Mouse (Mus musculus) forebrain, postnatal 0 days (tissue): ENCODE data around the gene Tmem11. TPM values are rescaled to one million over a fixed set of nuclear protein-coding genes. Genes with fewer than 3 reads are reported as not detected.
"Not testable (repeated sequence)": the region's sequence is repeated elsewhere in the genome, so short reads cannot be mapped to it uniquely, and the experiment has no call there.

Experiments used
- ATAC-seq: fragments of 200-750 bp; cut with Nextera tagmentation; 2 replicates; pipeline ENCODE4 v1.8.0; 2017; ENCODE audit warnings: mild to moderate bottlenecking, moderate library complexity
- DNase-seq: peaks from one replicate; pipeline ENCODE4 v3.0.0-alpha.2; 2015
- H3K27ac ChIP-seq: fragments of 300-500 bp; sonication (generic); 2 replicates; pipeline ENCODE4 v1.5.1; 2014; ENCODE audit warnings: low read depth, mild to moderate bottlenecking, antibody characterized with exemption, low read length, moderate library complexity, mixed read lengths
- H3K27me3 ChIP-seq: fragments of 300-500 bp; sonication (generic); 2 replicates; pipeline ENCODE4 v1.6.1; 2014; ENCODE audit warnings: mild to moderate bottlenecking, low read length, mixed read lengths; ENCODE audit not compliant: insufficient read depth
- H3K36me3 ChIP-seq: fragments of 300-500 bp; sonication (generic); 2 replicates; pipeline ENCODE4 v1.6.1; 2014; ENCODE audit warnings: mild to moderate bottlenecking, moderate library complexity; ENCODE audit not compliant: insufficient read depth
- H3K4me1 ChIP-seq: fragments of 300-500 bp; sonication (generic); 2 replicates; pipeline ENCODE4 v1.6.1; 2014; ENCODE audit warnings: antibody characterized with exemption; ENCODE audit not compliant: insufficient read depth
- H3K4me2 ChIP-seq: fragments of 300-500 bp; sonication (generic); 2 replicates; pipeline ENCODE4 v1.6.1; 2014; ENCODE audit warnings: low read depth, mild to moderate bottlenecking, moderate library complexity
- H3K4me3 ChIP-seq: fragments of 300-500 bp; sonication (generic); 2 replicates; pipeline ENCODE4 v1.5.1; 2014; ENCODE audit warnings: low read depth, low read length, mixed read lengths
- H3K9ac ChIP-seq: fragments of 300-500 bp; sonication (generic); 2 replicates; pipeline ENCODE4 v1.6.1; 2014; ENCODE audit warnings: mild to moderate bottlenecking
- H3K9me3 ChIP-seq: fragments of 300-500 bp; sonication (generic); 2 replicates; pipeline ENCODE4 v1.6.1; 2016; ENCODE audit warnings: low read length
- CTCF ChIP-seq: sonication (generic); IDR thresholded peaks from 2 replicates; pipeline ENCODE4 v1.5.1; 2016; ENCODE audit warnings: antibody characterized with exemption, control low read depth, low read depth
- WGBS: fragments of 180-500 bp; shearing (Covaris S2); extraction: QIAGEN DNeasy Blood & Tissue Kit; methylation state at CpG from one replicate; pipeline ENCODE4 v1.1.7; 2014; 5-methylcytosine and 5-hydroxymethylcytosine counted together
- polyA plus RNA-seq: library from polyadenylated mRNA; unstranded; fragments of >200 nt; fragmentation: Nextera tagmentation; extraction: Ambion mirVana; gene quantifications from 2 replicates; pipeline ENCODE4 v1.2.1, GENCODE M21; 2015
- total RNA-seq: library from RNA; depleted of rRNA; stranded (reverse); fragments of >200 nt; gene quantifications from 2 replicates; pipeline ENCODE4 v1.2.3, GENCODE M21; 2014

Gene Tmem11
- total and polyA plus RNA-seq, 2 experiments from 2014 or later = 48.7 to 58.5 TPM

- Histone ChIP-seq H3K4me2 (no peak overlapping the region), H3K4me1 (no peaks in the 10 kb centered on the region), H3K36me3 (no peaks in the 10 kb centered on the region), H3K4me3 (no peak overlapping the region), H3K9ac (no peak overlapping the region), H3K27ac (no peak overlapping the region), H3K9me3 (no peaks in the 10 kb centered on the region), H3K27me3 (no peaks in the 10 kb centered on the region)
- 64% methylated on average over 2 of the region's 2 CpGs for WGBS
- ATAC-seq (no peak), DNase-seq (no peak)
- no peak for TF ChIP-seq CTCF
Observed at GRCm38 (mm10) chr11:60889861-60890260, 10.8 kb upstream of the Tmem11 start.

DNA sequence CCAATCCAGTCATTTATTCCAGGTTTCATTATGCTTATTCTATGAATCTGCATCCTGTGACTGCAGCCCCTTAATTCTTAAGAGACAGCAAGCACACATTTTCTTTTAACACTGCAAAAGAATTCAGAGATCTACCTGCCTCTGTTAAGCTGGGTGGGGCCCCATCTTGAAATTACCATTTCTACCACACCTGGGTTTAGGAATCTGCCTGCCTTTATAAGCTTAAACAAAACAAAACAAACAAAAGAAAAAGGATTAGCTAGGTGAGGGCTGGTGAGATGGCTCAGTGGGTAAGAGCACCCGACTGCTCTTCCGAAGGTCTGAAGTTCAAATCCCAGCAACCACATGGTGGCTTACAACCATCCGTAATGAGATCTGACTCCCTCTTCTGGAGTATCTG, 7.9 kb upstream of the Tmem11 start:
- DNase-seq, H3K9me3 ChIP-seq, H3K27ac ChIP-seq, H3K27me3 ChIP-seq, H3K4me3 ChIP-seq, H3K9ac ChIP-seq, H3K36me3 ChIP-seq, H3K4me1 ChIP-seq, H3K4me2 ChIP-seq, ATAC-seq: not testable (repeated sequence)
- 77% methylated on average over 2 of the region's 3 CpGs for WGBS

GRCm38 (mm10) chr11:60882386-60882785, 3.3 kb upstream of the Tmem11 start:
- no peak overlapping the region for H3K4me3 ChIP-seq
- TF ChIP-seq CTCF = no peak
- 70% methylated on average over 3 of the region's 3 CpGs for WGBS
- ATAC-seq (no peak), DNase-seq (no peak)
- H3K9ac ChIP-seq = no peak overlapping the region
- no peaks in the 10 kb centered on the region for H3K36me3 ChIP-seq
- no peaks in the 10 kb centered on the region for H3K9me3 ChIP-seq
- no peak overlapping the region for H3K4me2 ChIP-seq
- no peaks in the 10 kb centered on the region for H3K27me3 ChIP-seq
- peaks cover 4% of the 10 kb centered on the region; the same call in 1 of the 2 replicates for H3K4me1 ChIP-seq
- no peak overlapping the region for H3K27ac ChIP-seq

DNA sequence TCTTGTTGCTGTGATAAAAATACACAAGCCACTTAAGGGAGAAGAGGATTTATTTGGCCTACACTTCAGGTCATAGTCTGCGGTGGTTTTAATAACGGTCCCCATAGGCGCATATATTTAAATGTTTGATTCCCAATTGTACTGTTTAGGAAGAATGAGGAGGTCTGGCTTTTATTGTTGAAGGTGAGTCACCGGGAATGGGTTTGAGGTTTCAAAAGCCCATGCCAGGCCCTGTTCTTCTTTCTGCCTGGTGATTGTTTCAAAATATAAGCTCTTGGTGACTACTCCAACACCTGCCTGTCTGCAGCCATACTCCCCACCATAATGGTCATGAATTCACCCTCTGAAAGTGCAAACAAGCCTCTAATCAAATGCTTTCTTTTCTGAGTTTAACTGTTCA, 1.5 kb upstream of the Tmem11 start:
- no peak overlapping the region for H3K27ac ChIP-seq
- no peak overlapping the region for H3K4me2 ChIP-seq
- H3K9me3 ChIP-seq = no peaks in the 10 kb centered on the region
- no peak overlapping the region for H3K9ac ChIP-seq
- peaks cover 9% of the 10 kb centered on the region; the same call in 1 of the 2 replicates for H3K4me1 ChIP-seq
- TF ChIP-seq CTCF = no peak
- H3K36me3 ChIP-seq = no peaks in the 10 kb centered on the region
- WGBS = 93% methylated on average over 4 of the region's 4 CpGs
- H3K4me3 ChIP-seq = no peak overlapping the region
- DNase-seq (no peak), ATAC-seq (no peak)
- no peaks in the 10 kb centered on the region for H3K27me3 ChIP-seq

DNA sequence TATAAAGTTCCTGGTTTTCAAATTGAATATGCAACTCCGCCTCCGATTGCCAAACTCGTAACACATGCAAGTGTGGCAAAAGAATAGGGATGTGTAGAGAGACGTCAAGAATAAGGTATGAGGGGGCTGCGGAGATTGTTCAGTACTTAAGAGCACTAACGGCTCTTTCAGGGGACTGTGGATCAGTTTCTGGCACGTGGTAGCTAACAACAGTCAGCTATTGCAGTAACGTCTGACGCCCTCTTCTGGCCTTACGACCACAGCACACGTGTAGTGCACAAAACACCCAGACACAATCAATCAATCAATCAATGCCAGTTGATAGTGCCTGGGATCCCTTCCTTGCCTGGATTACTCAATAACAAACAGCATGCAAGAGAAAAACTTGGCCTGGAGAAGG, 351 bp upstream of the Tmem11 start:
- ATAC-seq (peak; percentile 25; the same call in 1 of the 2 replicates), DNase-seq (peak; percentile 76)
- Histone ChIP-seq H3K9me3 (no peaks in the 10 kb centered on the region), H3K27me3 (no peaks in the 10 kb centered on the region), H3K9ac (peak overlapping the region; percentile 58), H3K27ac (peak overlapping the region; percentile 83), H3K4me1 (peaks cover 9% of the 10 kb centered on the region; the same call in 1 of the 2 replicates), H3K4me3 (peak overlapping the region; percentile 97), H3K4me2 (peak overlapping the region; percentile 71), H3K36me3 (no peaks in the 10 kb centered on the region)
- peak; percentile 80 for TF ChIP-seq CTCF
- 2% methylated on average over 11 of the region's 11 CpGs for WGBS

- under 1% methylated on average over 44 of the region's 52 CpGs for WGBS
- peak; percentile 48 for ATAC-seq
- H3K4me1 ChIP-seq = peaks cover 9% of the 10 kb centered on the region; the same call in 1 of the 2 replicates
- no peaks in the 10 kb centered on the region for H3K9me3 ChIP-seq
- DNase-seq = no peak
- no peaks in the 10 kb centered on the region for H3K27me3 ChIP-seq
- peak overlapping the region; percentile 97 for H3K4me3 ChIP-seq
- peak overlapping the region; percentile 55 for H3K4me2 ChIP-seq
- H3K36me3 ChIP-seq = no peaks in the 10 kb centered on the region
- H3K9ac ChIP-seq = peak overlapping the region; percentile 78
- TF ChIP-seq CTCF = peak; percentile 39; the same call in 1 of the 2 replicates
- peak overlapping the region; percentile 83 for H3K27ac ChIP-seq
Observed at GRCm38 (mm10) chr11:60878056-60878612, 938 bp downstream of the Tmem11 start.

DNA sequence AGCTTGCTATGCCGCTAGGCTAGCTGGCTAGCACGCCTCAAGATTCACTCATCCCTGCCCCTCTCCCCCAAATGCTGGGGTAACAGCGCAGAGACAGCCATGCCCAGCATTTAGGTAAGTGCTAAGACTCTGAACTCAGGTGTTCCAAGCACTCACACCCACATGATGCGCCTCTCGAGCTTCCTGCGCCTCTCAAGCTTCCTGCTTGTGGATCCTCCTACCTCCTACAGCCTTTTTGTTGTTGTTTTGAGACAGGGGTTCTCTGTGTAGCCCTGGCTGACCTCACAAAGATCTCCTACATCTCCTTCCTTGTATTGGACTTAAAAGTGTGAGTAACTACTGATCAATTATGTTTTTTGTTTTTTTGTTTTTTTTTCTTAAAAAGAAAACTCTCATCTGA, 6.0 kb downstream of the Tmem11 start:
- Histone ChIP-seq H3K27me3 (no peaks in the 10 kb centered on the region), H3K36me3 (0 out of 2 replicates have a peak, but pooled peaks cover 6% of the 10 kb centered on the region), H3K9me3 (no peaks in the 10 kb centered on the region), H3K9ac (no peak overlapping the region), H3K4me3 (no peak overlapping the region), H3K4me1 (peaks cover 9% of the 10 kb centered on the region; the same call in 1 of the 2 replicates), H3K4me2 (no peak overlapping the region), H3K27ac (no peak overlapping the region)
- ATAC-seq = no peak
- no peak for TF ChIP-seq CTCF
- WGBS = 88% methylated on average over 6 of the region's 6 CpGs
- DNase-seq = no peak
